8 mouse cellular contexts compared by ENCODE assay signal in the genomic region with DNA sequence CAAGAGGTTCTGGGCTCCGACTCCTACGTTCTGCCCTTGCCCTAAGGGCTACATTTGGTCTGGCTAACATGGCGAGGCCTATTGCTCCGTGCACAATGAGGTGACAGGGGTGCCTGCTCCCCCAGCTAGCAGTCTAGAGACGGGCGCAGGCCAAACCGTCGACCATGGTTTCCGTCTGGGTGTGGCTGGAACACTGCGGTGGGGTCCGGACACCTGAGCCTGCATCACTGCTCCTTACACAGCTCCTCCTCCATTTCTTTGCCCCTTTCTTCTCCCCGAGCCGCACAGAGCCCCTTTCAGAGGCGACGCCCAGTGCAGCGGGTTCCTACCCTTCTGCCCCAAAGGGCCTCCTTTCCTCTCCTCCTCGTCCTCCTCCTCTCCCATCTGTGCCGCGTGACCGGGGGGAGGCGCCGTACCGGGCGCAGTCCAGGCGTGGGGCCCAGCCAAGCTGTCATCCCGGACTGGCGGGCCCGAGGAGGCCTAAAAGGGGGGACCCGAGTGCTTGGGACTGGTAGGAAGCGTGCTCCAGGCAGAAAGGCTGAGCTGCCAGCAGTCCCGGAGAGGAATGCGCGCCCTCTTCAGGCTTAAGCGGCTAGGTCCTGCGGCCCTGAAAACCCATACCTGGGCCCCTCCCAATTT. TPM values are rescaled to one million over a fixed set of nuclear protein-coding genes. Genes with fewer than 3 reads are reported as not detected.
DNase-seq lines count a peak whose midpoint lies in the region; ATAC-seq lines count a peak whose summit lies in the region.

No protein-coding gene starts in this region.

- H3K4me3 ChIP-seq in embryonic facial prominence, embryonic 14.5 days (ENCODE audit: low read depth, low read length), result peak overlapping the region; percentile 44
- H3K4me3 ChIP-seq in heart, embryonic 11.5 days (ENCODE audit: low read depth, low read length), result peak overlapping the region; percentile 46
- peak overlapping the region; percentile 52 for H3K4me3 ChIP-seq in kidney, embryonic 15.5 days (replicated peaks)

- WGBS in embryonic facial prominence, embryonic 14.5 days, result under 1% methylated on average over 35 of the region's 35 CpGs
- 1% methylated on average over 35 of the region's 35 CpGs for WGBS in heart, embryonic 11.5 days (ENCODE audit: insufficient replicate concordance)
- under 1% methylated on average over 35 of the region's 35 CpGs for WGBS in kidney, embryonic 15.5 days

- peak overlapping the region; percentile 72 for H3K27ac ChIP-seq in embryonic facial prominence, embryonic 14.5 days (replicated peaks; ENCODE audit: low read depth, low read length)
- H3K27ac ChIP-seq in heart, embryonic 11.5 days (ENCODE audit: low read depth, low read length), result no peak overlapping the region
- H3K27ac ChIP-seq in kidney, embryonic 15.5 days, result no peak overlapping the region

- DNase-seq in CD4-positive helper T cell, adult 2 months (ENCODE audit: low read depth, low spot score), result peak; percentile 71
- DNase-seq in adrenal gland, postnatal 25 days, result peak; percentile 51
- DNase-seq in embryonic facial prominence, embryonic 14.5 days (ENCODE audit: low spot score), result peak; percentile 87
- peak; percentile 74 for DNase-seq in lung, postnatal 10 days
- DNase-seq in ovary, adult 18-20 months (ENCODE audit: low spot score), result peak; percentile 23
- peak; percentile 85 for DNase-seq in thymus, postnatal 4 days

- peak overlapping the region; percentile 86 for H3K4me2 ChIP-seq in embryonic facial prominence, embryonic 14.5 days (ENCODE audit: low read depth, low read length)
- peak overlapping the region; percentile 70 for H3K4me2 ChIP-seq in heart, embryonic 11.5 days
- peak overlapping the region; percentile 72 for H3K4me2 ChIP-seq in kidney, embryonic 15.5 days

- no peaks in the 10 kb centered on the region for H3K9me3 ChIP-seq in embryonic facial prominence, embryonic 14.5 days (ENCODE audit: control insufficient read depth, low read length)
- H3K9me3 ChIP-seq in heart, embryonic 11.5 days (replicated peaks; ENCODE audit: control insufficient read depth, low read length), result no peaks in the 10 kb centered on the region
- no peaks in the 10 kb centered on the region for H3K9me3 ChIP-seq in kidney, embryonic 15.5 days (replicated peaks)

- ATAC-seq in embryonic facial prominence, embryonic 14.5 days (ENCODE audit: low read depth), result peak; percentile 51
- peak; percentile 12; the same call in 1 of the 2 replicates for ATAC-seq in heart, embryonic 11.5 days (replicated peaks; ENCODE audit: insufficient number of reproducible peaks, low FRiP score, low TSS enrichment)
- peak; percentile 55 for ATAC-seq in kidney, embryonic 15.5 days (replicated peaks; ENCODE audit: low FRiP score)

- peaks cover 14% of the 10 kb centered on the region for H3K4me1 ChIP-seq in embryonic facial prominence, embryonic 14.5 days (ENCODE audit: control insufficient read depth, insufficient read depth, low read length)
- peaks cover 13% of the 10 kb centered on the region for H3K4me1 ChIP-seq in heart, embryonic 11.5 days (ENCODE audit: control insufficient read depth, insufficient read depth, low read length)
- peaks cover 21% of the 10 kb centered on the region for H3K4me1 ChIP-seq in kidney, embryonic 15.5 days

- H3K9ac ChIP-seq in embryonic facial prominence, embryonic 14.5 days (ENCODE audit: low read depth, low read length), result peak overlapping the region; percentile 53
- H3K9ac ChIP-seq in heart, embryonic 11.5 days (ENCODE audit: low read depth, low read length), result peak overlapping the region; percentile 56; the same call in 1 of the 2 replicates
- no peak overlapping the region; the same call in 1 of the 2 replicates for H3K9ac ChIP-seq in kidney, embryonic 15.5 days

- H3K27me3 ChIP-seq in embryonic facial prominence, embryonic 14.5 days (replicated peaks; ENCODE audit: control insufficient read depth, insufficient read depth, low read length), result no peaks in the 10 kb centered on the region
- no peaks in the 10 kb centered on the region for H3K27me3 ChIP-seq in heart, embryonic 11.5 days (ENCODE audit: control insufficient read depth, insufficient read depth, low read length)
- H3K27me3 ChIP-seq in kidney, embryonic 15.5 days, result no peaks in the 10 kb centered on the region

- H3K36me3 ChIP-seq in embryonic facial prominence, embryonic 14.5 days (ENCODE audit: control insufficient read depth, insufficient read depth, low read length), result no peaks in the 10 kb centered on the region
- H3K36me3 ChIP-seq in heart, embryonic 11.5 days (ENCODE audit: control insufficient read depth, insufficient read depth, low read length), result no peaks in the 10 kb centered on the region
- H3K36me3 ChIP-seq in kidney, embryonic 15.5 days, result no peaks in the 10 kb centered on the region

RNA-seq across cellular contexts. Expression of a gene that starts 21.6 kb away (rescaled TPM):
- 4.3 and 8.5 TPM in 2 replicates for total RNA-seq in adrenal gland, postnatal 25 days (2021)
- 73.7 and 82.9 TPM in 2 replicates for polyA plus RNA-seq in embryonic facial prominence, embryonic 14.5 days (2014; fragmentation: Nextera tagmentation; extraction: Ambion mirVana)
- 54.3 and 55.4 TPM in 2 replicates for polyA plus RNA-seq in heart, embryonic 11.5 days (2014; fragmentation: Nextera tagmentation; extraction: Ambion mirVana)
- 65.9 and 71.4 TPM in 2 replicates for polyA plus RNA-seq in kidney, embryonic 15.5 days (2015; fragmentation: Nextera tagmentation; extraction: Ambion mirVana)

Comparison
In these comparisons a context has a peak if more than half of its experiments do, and no peak if none do; other contexts are left out.
1. DNase-seq: peak in every context shown above with its lines; median percentile 87 in embryonic facial prominence, embryonic 14.5 days; 85 in thymus, postnatal 4 days; 74 in lung, postnatal 10 days; 71 in CD4-positive helper T cell, adult 2 months; 51 in adrenal gland, postnatal 25 days; 23 in ovary, adult 18-20 months.